Mouse (Mus musculus) inflammation-experienced regulatory T-cells, adult 6 months (primary cell): ENCODE results near the gene Rab13. TPM values are rescaled to one million over a fixed set of nuclear protein-coding genes. Genes with fewer than 3 reads are reported as not detected.

Source experiments
- ATAC-seq: one replicate; pipeline ENCODE4 v1.8.0; 2017
- polyA plus RNA-seq, 3 experiments: library from polyadenylated mRNA; unstranded; fragments of 100-300 nt; shearing (Covaris generic); gene quantifications; one replicate each; pipeline ENCODE4 v1.2.1; 2017

The Rab13 gene
- under 1 TPM in 2 of 3 experiments, not detected in 1; 0.58 to 0.94 TPM for polyA plus RNA-seq

DNA sequence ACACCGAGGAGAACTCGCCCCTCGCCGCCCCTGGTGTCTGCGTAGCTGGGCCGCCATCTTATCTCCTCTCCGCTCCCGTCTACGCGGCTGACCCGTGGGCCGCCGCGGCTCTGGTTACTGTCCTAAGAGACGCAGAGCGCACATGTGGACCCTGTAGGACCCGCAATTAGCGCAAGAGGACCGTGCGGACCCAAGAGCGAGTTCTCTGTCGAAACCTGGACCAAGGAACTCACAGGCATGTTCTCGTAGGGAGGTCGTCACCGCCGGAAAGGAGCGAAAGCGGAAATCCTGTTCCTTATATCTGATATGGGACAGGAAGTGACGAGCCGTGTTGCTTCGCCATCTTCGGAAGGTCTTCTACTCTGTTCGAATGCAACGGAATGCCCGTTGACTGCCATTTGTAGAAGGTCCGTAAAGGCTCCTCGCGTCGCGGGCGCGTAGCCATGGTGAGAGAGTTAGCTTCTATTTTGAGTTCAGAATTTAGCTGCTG, at the start of gene Rab13, which contains the start of gene Rps27:
TSS of gene Rab13 (plus strand) at position 319 of the 490 bp plus-strand sequence.
TSS of gene Rps27 (minus strand) at position 275 of the 490 bp plus-strand sequence.
- ATAC-seq: peak; percentile 96

DNA sequence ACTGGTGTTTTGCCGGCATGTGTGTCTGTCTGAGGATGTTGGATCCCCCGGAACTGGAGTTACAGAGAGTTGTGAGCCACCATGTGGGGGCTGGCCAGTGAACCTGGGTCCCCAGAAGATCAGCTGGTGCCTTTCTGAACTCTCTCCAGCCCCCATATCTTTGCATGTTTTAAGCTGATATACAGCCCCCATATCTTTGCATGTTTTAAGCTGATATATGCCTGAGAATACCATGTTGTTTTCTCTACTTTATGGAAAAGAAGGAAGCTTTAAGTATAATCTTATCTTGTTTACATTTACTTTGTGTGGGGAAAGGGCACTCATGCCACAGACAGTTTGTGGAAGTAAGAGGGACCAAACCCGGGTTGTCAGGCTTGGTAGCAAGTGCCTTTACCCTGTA, 33.9 kb upstream of the Rab13 start:
- ATAC-seq: no peak

DNA sequence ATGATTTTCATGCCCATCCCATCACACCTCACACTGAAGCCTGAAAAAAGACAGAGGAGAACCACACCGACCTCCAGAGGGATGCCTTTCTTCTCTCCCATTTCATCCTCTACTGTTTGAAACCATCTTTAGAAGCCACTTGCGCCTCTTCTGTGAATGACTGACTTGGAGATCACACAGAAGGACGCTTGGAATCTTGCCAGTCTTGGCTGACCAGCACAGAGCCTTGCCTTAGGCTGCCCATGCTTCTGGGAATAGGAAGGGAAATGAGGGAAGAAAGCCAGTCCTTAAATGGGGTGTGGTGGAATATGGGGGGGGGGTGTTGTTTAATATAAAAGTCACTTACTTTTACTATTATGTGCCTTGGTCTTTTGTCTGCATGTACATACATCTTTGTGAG, 29.9 kb upstream of the Rab13 start:
- no peak for ATAC-seq

DNA sequence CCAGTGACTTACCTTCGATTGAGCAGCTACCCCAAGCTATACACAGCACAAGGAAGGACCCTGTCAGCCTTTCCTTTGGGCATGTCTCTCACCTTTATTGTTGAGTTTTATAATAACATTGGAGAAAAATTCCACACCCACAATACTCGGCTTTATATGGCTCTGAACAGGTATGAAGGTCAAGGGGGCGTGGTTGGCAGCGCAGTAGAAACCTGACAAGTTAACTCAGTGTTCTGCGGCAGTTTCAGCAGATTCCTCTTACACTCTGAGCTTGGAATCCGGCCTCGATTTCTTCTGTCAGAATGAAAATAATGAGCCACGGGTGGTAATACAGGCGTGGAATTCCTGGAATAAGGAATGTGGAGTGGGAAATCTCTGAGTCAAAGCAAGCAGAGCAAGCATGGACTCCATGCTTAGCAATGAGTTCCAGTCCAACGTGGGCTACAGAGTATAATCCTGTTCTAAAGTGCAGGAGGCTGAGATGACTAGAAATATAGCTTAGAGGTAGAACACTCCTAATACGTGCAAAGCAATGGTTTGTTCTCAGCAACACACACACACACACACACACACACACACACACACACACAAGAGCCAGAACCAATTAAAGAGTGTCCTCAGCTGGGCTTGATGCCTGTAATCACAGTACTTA, 22.5 kb upstream of the Rab13 start:
- no peak for ATAC-seq

DNA sequence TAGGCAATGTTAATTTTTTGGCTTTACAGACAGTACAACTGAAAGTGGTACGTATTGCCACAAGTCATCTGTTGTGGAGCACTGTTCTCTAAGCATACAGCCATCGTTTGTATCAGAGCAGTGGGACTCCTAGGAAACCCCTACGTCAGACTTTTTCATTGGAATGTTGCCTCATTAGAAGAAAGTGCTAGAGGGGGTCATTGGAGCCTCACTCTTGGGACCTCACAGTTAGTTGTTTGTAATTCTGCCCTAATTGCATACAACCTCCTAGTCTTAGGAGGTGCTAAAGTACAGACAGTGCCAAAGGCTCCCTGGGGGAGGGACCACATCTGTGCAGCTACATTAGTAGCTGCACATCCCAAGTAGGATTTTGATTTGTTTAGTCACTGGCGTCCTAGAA, 18.7 kb upstream of the Rab13 start:
- ATAC-seq: no peak

DNA sequence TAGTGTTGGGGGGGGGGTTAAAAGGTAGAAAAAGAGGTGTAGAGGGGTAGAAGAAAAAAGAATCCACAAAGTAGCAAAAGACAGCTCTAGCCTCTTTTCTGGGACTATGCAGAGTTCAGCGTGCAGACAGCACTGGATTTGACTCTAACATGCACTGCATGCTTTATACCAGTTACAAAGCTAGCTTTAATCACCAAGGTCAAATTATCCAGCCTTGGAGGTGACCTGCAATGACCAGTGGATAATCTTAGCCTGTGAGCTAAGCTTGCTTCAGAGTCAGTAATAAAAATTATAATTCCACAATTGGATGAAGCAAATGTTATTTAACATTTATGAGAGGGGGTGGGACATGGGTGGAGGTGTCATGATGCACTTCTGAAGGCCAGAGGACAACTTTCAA, 17.9 kb upstream of the Rab13 start:
- ATAC-seq: no peak

DNA sequence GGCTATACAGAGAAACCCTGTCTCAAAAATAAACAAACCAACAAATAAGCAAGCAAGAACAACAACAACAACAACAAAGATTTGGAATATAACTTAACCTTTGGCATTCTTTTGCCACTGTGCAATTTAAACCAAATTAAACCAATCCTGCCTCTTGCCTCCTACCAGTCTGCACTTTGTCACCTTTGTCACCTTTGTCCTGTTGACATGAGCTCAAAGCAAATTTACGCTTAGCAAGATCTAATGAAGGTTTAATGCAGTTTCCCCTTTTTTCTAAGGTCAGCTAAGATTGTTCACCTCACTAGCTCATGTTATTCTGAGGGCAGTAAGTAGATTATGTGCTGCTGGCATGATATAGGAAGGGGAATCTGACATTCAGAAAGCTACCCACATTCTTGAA, 15.9 kb upstream of the Rab13 start:
- no peak for ATAC-seq

DNA sequence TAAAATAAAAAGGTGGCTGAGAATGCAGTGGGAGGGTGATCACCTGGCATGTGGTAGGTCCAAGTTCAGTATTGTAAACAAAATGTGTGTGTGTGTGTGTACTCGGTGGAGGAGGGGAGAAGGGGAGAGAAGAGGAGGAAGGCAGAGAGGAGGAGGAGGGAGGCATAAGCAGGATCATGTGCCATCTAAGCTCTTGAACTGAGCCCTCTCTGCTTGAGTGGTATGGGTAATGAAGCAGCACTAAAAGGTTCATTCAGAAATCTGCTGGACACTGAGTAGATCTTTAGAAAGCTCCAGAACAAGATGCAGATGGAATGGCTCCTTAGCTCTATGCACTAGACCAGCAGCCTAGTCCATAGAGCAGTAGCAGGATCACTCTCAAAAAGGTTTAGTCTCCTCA, 10.6 kb upstream of the Rab13 start:
- ATAC-seq: no peak

DNA sequence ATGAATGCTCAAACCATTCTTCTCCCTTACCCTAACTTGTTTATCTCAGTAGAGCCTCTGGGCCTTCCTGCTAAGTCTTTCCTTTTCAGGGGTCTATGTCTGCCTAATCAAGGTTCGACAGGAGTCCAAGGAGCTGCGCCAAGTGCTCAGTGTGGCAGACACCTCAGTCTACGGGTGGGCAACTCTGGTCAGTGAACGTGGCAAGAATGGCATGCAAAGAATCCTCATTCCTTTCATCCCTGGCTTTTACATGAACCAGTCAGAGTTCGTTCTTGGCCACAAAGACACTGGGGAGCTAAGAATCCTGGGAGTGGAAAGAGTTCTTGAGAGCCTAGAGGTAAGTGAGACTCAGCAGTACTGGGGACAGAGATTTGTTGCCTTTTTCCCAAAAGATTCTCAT, 9.9 kb upstream of the Rab13 start:
- ATAC-seq: no peak

DNA sequence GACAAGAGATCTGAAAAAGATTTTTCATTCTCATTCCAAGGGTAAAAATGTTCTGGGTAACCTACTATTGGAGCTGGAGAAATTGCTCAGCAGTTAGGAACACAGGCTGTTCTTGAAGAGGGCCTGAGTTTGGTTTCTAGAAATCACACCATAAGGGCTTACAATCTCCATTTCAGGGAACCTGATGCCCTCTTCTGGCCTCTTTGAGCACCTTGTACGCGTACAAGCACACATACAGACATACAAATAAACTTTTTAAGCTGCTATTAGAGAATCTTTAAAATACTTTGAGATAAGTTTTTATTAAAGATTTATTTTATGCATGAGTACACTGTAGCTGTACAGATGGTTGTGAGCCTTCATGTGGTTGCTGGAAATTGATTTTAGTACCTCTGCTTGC, 8.9 kb upstream of the Rab13 start:
- no peak for ATAC-seq

DNA sequence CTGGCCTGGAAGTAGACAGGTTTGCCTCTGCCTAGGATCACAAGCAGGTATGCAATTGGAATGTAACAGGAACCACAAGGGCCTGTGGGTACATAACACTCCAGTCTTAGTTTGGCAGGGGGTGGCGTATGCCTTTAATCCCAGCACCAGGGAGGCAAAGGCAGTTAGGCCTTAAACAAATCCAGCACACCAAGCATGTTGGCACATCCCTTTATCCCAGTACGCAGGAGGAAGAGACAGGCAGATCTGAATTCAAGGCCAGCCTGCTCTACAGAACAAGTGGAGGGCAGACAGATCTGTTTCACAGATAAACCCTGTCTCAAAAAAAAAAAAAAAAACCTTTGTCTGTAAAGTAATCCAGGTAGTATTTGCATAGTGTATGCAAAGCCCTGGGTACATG, 4.8 kb upstream of the Rab13 start:
- ATAC-seq: no peak

DNA sequence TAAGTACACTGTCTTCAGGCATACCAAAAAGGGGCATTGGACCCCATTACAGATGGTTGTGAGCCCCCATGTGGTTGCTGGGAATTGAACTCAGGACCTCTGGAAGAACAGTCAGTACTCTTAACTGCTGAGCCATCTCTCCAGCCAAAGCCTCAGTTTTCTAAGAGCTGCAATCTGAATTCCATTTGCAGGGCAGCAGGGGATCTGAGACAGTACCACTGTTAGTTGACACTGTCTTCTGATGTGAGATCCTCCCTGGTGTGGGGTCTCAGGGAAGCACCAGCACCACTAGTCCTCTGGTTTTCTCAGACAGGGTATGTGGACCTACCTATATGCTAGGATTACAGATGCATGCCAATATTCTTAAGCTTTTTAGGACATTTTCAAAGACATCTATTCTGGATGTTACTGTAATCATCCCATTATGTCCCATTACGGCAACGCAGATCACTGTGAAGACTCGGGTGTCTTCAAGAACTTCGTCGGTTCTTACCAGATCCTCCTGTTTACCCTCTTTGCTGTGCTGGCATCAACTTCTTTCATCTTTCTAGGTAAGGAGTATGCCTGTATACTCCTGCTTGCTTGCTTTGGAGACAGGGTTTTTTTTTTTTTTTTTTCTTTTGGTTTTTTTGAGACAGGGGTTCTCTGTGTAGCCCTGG, 3.5 kb upstream of the Rab13 start:
- no peak for ATAC-seq

DNA sequence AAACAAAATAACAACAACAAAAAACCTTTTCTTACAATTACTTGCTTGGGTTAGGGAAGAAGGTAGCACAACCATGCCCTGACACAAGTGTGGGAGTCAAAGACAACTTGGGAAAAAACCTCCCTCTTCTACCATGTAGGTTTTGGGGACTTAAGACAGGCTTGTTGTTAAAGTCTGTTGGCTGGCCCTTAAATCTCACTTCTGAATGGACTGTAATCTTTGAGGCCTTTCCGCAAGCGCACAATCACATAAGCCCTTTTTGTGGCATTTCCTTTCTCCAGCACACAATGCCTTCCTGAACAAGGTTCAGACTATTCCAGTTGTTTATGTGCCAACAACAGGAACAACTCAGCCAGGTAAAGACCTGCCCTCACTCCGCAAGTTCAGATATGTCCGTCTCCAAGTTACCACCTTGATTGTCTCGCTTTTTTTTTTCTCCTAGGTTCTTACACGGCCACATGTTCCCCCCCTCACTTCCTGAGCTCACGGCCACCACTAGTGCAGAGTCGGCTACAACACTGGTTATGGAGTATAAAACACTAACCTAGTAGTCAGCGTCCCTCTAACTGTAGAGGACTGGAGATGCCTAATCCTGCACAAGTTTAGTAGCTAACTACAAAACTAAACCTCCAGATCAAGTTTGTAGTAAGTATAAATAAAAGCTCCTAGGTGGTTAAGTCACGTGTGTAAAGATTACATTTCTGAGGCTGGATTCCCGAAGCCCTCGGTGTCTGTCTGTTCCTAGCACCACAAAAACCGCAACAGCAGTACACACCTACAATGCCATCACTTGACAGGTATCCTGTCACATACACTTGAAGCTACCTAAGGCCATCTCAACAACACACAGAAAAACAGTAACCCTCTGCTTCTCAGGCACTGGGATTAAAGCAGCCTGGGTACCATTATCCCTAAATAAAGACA, 1.8 kb upstream of the Rab13 start:
- ATAC-seq: no peak

DNA sequence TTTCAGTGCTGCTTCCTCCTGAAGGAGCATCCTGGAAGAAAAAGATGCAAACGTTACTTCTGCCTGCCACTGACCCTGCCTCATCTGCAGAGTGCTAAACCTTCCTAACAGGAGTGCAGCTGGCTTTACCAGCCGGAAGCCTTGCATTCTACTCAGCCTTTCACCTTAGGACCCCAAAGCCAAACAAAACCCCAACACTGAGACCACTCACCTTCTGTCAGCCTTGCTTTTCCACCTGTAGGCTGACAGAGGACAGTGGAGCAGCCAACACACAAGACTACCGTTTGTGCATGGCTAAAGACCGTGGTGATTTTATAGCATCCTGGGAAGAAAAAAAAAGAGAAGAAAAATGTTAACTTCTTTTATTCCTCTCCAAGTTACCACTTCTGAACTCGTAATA, 772 bp upstream of the Rab13 start:
- ATAC-seq: no peak

DNA sequence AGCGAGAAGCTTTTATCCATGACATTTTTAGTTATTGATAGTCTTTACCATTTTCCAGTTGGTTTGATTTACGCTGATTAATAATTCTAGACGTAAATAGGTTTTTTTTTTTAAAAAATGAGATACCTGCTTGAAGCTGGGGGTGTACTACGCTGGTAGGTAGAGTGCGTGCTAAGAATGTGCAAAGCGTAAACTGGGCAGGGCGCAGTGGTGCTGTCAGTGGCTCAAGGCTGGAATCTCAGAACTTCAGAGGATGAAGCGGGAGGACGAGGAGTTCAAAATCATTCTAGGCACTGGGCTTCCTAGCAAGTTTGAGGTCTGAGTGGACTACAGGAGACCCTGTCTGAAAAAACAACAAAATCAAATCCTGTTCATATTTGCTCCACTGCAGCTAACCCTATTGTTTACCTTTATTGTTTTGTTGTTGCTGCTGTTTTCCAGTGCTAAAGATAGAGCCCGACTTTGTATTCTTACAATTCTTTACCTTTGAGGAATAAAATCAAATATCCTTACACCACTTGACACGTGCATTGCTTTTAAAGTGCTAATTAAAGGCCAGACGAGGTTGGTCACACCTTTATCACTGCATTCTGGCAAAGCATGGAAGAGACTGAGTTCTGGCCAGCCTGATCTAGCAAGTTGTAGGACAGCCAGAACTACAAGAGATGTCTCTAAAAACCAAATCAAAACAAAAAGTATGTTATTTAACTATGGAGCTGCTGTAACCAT, 625 bp downstream of the Rab13 start:
- no peak for ATAC-seq

DNA sequence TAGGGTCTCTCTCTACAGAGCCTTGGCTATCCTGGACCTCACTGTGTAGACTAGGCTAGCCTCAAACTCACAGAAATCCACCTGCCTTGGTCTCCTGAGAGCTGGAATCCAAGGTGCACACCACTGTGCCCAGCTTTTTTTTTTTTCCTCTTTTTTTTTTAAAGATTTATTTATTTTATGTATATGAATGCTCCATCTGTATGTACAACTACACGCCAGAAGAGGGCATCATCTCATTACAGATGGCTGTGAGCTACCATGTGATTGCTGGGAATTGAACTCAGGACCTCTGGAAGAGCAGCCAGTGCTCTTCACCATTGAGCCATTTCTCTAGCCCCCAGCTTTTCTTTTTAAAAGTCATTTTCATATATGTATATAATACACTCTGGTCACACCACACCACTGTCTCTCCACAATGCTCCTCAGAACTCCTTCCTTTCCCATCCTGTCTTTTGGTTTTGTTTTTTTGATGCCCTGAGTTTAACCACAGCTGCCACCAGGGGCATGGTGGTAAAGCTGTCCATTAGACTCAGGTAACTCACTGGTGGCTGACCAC, 2.4 kb downstream of the Rab13 start:
- no peak for ATAC-seq

DNA sequence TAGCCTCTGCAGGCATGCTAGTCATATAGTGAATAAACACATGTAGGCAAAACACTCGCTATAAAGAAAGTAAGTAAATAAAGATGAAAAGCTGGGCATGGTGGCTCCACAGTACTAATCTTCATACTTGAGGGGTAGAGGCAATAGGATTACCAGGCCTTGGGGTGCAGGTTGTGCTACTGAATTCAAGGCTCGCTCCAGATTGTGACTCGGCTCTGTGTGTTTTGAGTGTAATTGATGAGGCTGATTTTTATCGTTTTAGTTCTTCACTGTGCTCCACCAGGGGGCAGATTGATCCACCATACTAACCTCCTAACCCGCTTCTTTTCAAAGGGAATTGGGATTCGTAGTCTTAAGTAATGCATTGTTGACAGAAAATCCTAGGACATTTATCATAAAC, 6.6 kb downstream of the Rab13 start:
- ATAC-seq: peak; percentile 77

DNA sequence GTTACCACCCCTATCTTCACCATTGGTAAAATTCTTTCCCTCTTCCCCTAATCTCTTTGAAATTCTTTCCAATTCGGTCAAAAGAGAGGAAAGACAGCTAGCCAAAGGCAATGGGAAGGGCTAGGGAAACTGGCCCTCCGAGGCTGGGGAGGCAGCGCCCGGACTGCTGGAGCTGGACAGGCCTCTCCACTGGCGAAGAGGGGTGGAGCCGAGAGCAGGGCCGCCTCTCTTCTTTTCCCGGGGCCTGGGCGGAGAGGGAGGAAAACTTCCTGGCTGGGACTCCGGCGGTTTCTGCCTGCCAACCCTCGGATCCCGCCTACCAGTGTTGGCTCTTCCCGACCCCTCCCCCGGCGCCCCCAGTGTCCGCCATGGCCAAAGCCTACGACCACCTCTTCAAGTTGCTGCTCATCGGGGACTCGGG, 7.0 kb downstream of the Rab13 start:
- no peak for ATAC-seq

DNA sequence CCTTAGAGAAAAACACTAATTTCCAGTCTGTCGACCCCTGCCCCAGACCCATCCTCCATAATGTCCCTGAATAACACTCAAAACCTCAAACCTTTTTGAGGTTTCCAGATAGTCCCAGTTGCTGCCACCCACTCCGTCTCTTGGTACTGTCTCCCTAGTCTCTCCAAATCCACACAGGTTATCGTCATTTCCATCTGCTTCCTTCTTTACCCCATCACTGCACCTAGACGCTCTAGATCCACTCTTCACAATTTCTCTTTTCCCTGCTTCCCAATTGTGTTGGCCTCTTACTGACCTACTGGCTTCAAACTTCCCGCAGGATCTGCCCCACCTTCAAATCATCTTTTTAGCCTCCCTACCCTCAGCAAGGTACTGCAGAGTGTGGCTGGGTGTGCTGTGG, 7.6 kb downstream of the Rab13 start:
- no peak for ATAC-seq

DNA sequence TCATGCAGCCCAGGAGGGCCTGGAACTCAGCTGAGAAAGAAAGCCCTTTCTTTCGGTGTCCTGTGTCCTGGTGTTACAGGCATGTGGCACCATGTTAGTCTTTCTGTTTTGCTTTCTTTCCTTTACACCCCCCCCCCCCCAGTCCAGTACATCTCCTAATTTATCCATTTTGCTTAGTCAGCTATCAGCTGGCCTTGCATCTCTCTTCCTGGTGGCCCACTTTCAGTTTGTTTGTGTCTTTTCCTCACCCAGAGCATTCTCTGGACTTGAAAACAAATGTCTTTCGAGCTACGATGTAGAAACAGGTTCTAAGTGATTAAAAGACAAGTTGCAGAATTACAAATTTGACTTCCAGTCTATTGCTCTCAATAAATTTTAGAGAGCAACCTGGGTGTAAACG, 9.0 kb downstream of the Rab13 start:
- no peak for ATAC-seq

DNA sequence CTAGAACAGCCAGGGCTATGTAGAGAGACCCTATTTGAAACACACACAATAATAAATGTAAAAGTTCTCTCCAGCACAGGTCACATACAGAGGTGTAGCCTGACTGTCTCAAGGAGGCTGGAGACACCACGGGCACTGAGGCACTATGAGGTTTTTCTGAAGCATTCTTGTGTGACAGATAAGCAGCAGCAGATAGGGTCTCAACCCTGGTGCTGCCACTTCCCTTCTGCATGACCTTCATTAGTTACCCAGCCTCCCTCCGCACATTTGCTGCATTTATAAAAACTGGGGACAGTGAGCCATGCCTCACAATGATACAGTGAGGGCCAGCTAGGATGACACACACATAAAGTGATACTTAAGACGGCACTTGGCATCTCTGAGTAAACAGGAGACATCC, 9.4 kb downstream of the Rab13 start:
- ATAC-seq: no peak

DNA sequence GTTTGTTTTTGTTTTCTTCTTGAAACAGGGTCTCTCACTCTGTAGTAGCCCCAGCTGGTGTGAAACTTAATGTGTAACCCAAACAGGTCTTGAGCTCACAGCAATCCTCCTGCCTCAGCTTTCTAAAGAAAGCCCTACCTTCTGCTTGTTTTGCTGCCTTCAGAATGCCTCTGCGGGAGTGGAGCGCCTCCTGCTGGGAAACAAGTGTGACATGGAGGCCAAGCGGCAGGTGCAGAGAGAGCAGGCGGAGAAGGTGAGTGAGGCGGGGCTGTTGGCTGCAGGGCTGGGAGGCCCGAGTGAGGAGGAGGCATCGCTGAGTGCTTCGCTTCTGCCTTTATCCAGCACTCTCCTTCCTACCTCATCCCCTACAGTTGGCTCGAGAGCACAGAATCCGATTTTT, 10.8 kb downstream of the Rab13 start:
- ATAC-seq: no peak
